Mouse (Mus musculus): ENCODE measurements around the gene Wdr47. TPM values are rescaled to one million over a fixed set of nuclear protein-coding genes. Genes with fewer than 3 reads are reported as not detected.

Wdr47 gene
- 10 to 100 TPM; 19.8 to 29.3 TPM for total RNA-seq (2023)

DNA sequence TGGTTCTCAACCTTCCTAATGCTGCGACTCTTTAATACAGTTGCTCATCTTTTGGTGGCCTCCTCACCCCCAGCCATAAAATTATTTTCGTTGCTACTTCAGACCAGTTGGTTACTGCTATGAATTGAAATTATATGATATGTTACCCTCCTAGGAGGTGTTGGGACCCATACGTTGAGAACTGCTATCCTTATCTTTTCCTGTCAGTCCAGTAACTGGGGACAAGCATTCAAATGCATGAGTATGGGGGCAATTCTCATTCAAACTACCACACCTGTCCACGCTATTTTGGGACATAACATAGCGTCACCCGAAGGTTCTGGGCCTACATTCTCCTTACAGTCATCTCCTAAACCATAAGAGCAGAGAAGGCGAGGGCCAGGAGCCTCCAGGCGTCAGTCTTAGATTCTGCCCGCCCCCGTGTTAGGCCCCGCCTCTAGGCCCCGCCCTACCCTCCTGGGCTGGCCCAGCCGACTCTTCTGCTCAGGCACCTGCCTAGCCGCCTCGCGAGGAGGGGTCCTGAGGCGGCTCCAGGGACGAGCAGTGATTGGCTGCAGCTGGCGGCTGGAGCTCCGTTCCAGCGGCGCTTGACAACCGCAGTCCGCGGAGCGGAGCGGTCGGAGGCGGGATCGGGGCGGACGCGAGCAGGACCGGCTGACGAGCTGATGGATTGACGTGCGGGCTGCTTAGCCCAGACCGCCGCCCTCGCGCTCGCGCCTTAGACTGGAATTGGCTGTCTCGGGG lies at the start of gene Wdr47:
Wdr47 (plus strand) TSS at position 494 of the 744 bp plus-strand sequence.

DNA sequence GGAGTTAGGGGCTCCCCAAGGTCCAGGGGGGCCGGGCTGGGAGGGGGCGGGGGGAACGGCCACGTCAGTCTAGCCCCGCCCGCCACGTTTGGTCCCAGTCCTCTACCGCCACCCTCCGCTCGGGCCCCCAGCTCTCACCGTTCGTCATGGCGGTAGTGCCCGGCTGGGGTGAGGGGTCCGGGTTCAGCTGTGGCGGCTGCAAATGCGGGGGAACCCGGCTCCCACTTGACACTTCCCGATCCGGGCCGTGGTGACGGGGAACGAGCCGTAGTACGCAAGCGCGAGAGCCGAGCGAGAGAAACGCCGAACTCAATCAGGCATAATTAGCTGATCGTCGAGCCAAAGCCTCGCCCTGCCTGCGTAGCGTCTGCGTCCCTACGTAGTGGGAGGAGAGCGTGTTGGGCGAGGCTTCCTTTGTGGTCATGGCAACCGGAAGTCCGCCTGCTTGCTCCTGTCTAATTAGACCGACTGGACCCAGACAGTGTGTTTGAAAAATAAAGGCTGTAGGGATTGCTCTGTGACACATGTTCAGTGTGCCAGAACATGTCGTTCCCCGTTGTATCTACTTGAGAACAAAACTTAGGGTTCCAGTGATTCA lies 28.8 kb upstream of the Wdr47 start, which contains the start of gene Tmem167b:
Tmem167b (minus strand) TSS at position 334 of the 598 bp plus-strand sequence.

DNA sequence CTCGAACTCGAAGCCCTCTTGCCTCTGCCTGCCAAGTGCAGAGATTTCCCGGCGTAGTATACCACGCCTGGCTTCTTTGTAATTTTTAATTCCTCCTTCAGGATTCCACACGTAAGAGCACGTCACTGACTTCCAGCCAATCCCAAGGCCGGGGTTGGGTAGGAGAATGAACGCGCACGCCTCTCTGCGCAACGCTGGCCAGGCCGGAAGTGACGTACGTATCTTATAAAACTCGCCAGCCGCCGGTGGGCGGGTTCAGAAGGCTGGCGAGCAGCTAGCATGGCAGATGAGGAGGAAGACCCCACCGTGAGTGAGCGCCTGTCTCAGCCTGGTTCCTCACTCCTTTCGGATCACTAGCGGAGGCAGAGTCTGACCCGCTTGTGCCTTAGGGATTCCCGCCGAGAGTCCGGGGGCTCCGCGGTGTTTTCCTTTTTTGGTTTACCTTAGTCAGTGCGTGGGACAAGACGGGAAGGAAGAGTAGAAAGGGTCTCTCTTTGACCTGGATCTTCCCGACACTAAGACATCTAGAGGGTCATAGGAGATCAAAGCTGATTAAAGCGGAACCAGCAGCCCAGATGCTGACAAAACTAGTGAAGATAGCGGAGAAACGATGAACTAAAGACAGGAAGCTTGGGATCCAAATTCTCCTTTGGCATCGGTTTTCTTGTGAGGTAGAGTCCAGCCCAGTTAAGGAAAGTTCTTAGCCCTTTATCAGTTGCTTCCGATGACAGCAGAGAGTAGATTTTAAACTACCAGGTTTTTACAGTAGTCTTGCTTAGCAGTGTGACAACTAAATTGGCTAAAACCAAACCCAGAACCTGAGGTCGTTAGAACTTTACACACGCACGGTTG lies 19.4 kb upstream of the Wdr47 start, which contains the start of gene Taf13:
Taf13 (plus strand) TSS at position 256 of the 852 bp plus-strand sequence.

DNA sequence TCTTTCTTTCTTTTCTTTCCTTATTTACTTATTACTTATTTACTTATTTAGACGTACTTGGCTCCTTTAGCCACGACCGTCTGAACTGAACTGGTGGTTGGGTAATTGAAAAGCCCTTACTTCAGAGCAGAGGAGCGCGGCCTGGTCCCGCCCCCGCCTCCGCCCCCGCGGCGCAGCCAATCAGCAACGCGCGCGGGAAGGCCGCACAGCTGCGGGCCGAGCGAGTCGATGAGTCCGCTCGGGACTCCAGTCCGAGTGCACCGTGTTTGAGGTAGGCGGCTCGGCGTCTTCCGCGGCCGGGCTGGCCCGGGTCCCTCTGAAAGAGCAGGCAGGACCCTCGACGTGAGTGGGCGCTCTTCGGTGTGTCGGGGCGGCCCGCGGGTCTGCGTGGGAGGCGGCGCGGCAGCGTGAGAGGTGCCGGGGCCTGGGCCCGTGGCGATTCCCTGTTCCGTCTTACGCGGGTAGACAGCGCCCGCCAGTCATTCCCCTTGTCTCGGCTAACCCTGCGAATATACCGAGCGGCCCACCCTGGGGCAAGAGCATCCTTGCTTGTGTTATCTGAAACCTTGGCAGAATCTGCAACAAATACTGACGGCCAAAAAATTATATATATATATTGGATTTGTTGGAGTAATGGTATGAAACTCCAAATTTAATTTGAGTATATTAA lies 62.8 kb downstream of the Wdr47 start, which contains the start of gene Clcc1:
Clcc1 (plus strand) TSS at position 204 of the 670 bp plus-strand sequence.

Other genes with a start within 250 kb of the Wdr47 start
- gene Mybphl, start 226.4 kb upstream of the Wdr47 start, total RNA-seq (2023), result not detected
- gene Psrc1, start 207.4 kb upstream of the Wdr47 start, total RNA-seq (2023), result under 1 TPM; 0.42 to 0.75 TPM
- 1 to 10 TPM; 4.6 to 4.9 TPM for gene Celsr2, start 175.7 kb upstream of the Wdr47 start, total RNA-seq (2023)
- 100 to 1,000 TPM; 136 to 138 TPM for gene Sars, start 146.1 kb upstream of the Wdr47 start, total RNA-seq (2023)
- gene 1700013F07Rik, start 57.1 kb upstream of the Wdr47 start, total RNA-seq (2023), result not detected
- gene 5330417C22Rik, start 54.7 kb upstream of the Wdr47 start, total RNA-seq (2023), result under 1 TPM in 1 of 2 experiments, not detected in 1; 0.20 TPM
- 10 to 100 TPM; 37.0 to 39.0 TPM for gene Tmem167b, start 28.8 kb upstream of the Wdr47 start, total RNA-seq (2023)
- 10 to 100 TPM; 24.9 to 30.1 TPM for gene Taf13, start 19.6 kb upstream of the Wdr47 start, total RNA-seq (2023)
- gene Clcc1, start 62.6 kb downstream of the Wdr47 start, total RNA-seq (2023), result 10 to 100 TPM; 42.6 to 43.1 TPM
- not detected for gene Gpsm2, start 131.0 kb downstream of the Wdr47 start, total RNA-seq (2023)
- gene Aknad1, start 148.4 kb downstream of the Wdr47 start, total RNA-seq (2023), result not detected
- gene Stxbp3, start 249.2 kb downstream of the Wdr47 start, total RNA-seq (2023), result 10 to 100 TPM; 86.8 to 97.6 TPM